Mouse (Mus musculus): Measurements from ENCODE around the gene Rere. TPM values are rescaled to one million over a fixed set of nuclear protein-coding genes. Genes with fewer than 3 reads are reported as not detected.

Gene Rere
- polyA plus RNA-seq, 2 experiments, result 4.8 to 5.1 TPM

- ATAC-seq (ENCODE audit: insufficient read depth) (no peak), DNase-seq (ENCODE audit: low read depth in 3 of 3, low spot score in 3 of 3) (no peak)
- Histone ChIP-seq H3K4me3 (ENCODE audit: insufficient read depth in 1 of 2, low read depth in 2 of 2, low read length in 2 of 2) (no peak overlapping the region), H3K36me3 (replicated peaks; ENCODE audit: control insufficient read depth, insufficient read depth, low read depth) (no peaks in the 10 kb centered on the region; the same call in 1 of the 2 replicates), H3K27ac (no peak overlapping the region), H3K9me3 (ENCODE audit: control insufficient read depth, low read length) (no peaks in the 10 kb centered on the region), H3K4me1 (replicated peaks; ENCODE audit: control insufficient read depth in 2 of 2, insufficient read depth in 2 of 2, low read length in 1 of 2) (0 out of 4 replicates have a peak, but pooled peaks cover 0 to 2% of the 10 kb centered on the region in 2 experiments), H3K27me3 (ENCODE audit: control insufficient read depth, insufficient read depth, low read length) (no peaks in the 10 kb centered on the region), H3K4me2 (ENCODE audit: low read depth) (no peak overlapping the region), H3K9ac (replicated peaks) (no peak overlapping the region)
- TF ChIP-seq EP300 (IDR thresholded peaks at IDR 0.05; ENCODE audit: low read depth) (no peak), CTCF (IDR thresholded peaks at IDR 0.05; ENCODE audit: low read depth) (no peak)
- WGBS (ENCODE audit: insufficient replicate concordance), result 86% methylated on average over 13 of the region's 13 CpGs
Observed at GRCm38 (mm10) chr4:150622641-150623040, 341.2 kb downstream of the Rere start.

GRCm38 (mm10) chr4:150624214-150624823 is 342.9 kb downstream of the Rere start:
- no peak overlapping the region for H3K4me3 ChIP-seq (ENCODE audit: insufficient read depth in 1 of 2, low read depth in 2 of 2, low read length in 2 of 2)
- H3K4me1 ChIP-seq (replicated peaks; ENCODE audit: control insufficient read depth in 2 of 2, insufficient read depth in 2 of 2, low read length in 1 of 2), result 0 out of 4 replicates have a peak, but pooled peaks cover 0 to 2% of the 10 kb centered on the region in 2 experiments
- no peak for TF ChIP-seq CTCF (IDR thresholded peaks at IDR 0.05; ENCODE audit: low read depth)
- DNase-seq (ENCODE audit: low read depth in 3 of 3, low spot score in 3 of 3) (no peak), ATAC-seq (ENCODE audit: insufficient read depth) (no peak)
- no peaks in the 10 kb centered on the region for H3K27me3 ChIP-seq (ENCODE audit: control insufficient read depth, insufficient read depth, low read length)
- H3K27ac ChIP-seq, result no peak overlapping the region
- no peak overlapping the region for H3K4me2 ChIP-seq (ENCODE audit: low read depth)
- H3K9me3 ChIP-seq (ENCODE audit: control insufficient read depth, low read length), result no peaks in the 10 kb centered on the region
- no peaks in the 10 kb centered on the region; the same call in 1 of the 2 replicates for H3K36me3 ChIP-seq (replicated peaks; ENCODE audit: control insufficient read depth, insufficient read depth, low read depth)
- 61% methylated on average over 11 of the region's 11 CpGs for WGBS (ENCODE audit: insufficient replicate concordance)
- H3K9ac ChIP-seq (replicated peaks), result no peak overlapping the region

- Histone ChIP-seq H3K4me1 (replicated peaks; ENCODE audit: control insufficient read depth in 2 of 2, insufficient read depth in 2 of 2, low read length in 1 of 2) (0 out of 4 replicates have a peak, but pooled peaks cover 0 to 2% of the 10 kb centered on the region in 2 experiments), H3K9ac (replicated peaks) (no peak overlapping the region), H3K36me3 (replicated peaks; ENCODE audit: control insufficient read depth, insufficient read depth, low read depth) (no peaks in the 10 kb centered on the region; the same call in 1 of the 2 replicates), H3K27me3 (ENCODE audit: control insufficient read depth, insufficient read depth, low read length) (no peaks in the 10 kb centered on the region), H3K4me2 (ENCODE audit: low read depth) (no peak overlapping the region), H3K9me3 (ENCODE audit: control insufficient read depth, low read length) (no peaks in the 10 kb centered on the region), H3K4me3 (ENCODE audit: insufficient read depth in 1 of 2, low read depth in 2 of 2, low read length in 2 of 2) (no peak overlapping the region), H3K27ac (no peak overlapping the region)
- DNase-seq (ENCODE audit: low read depth in 3 of 3, low spot score in 3 of 3) (no peak), ATAC-seq (ENCODE audit: insufficient read depth) (no peak)
- WGBS (ENCODE audit: insufficient replicate concordance), result 56% methylated on average over 4 of the region's 4 CpGs
- TF ChIP-seq EP300 (IDR thresholded peaks at IDR 0.05; ENCODE audit: low read depth), result no peak
- TF ChIP-seq CTCF (IDR thresholded peaks at IDR 0.05; ENCODE audit: low read depth), result no peak
Observed at GRCm38 (mm10) chr4:150624933-150625332, 343.5 kb downstream of the Rere start.

GRCm38 (mm10) chr4:150625425-150625824 is 344.0 kb downstream of the Rere start:
- Histone ChIP-seq H3K9me3 (ENCODE audit: control insufficient read depth, low read length) (no peaks in the 10 kb centered on the region), H3K4me3 (ENCODE audit: insufficient read depth in 1 of 2, low read depth in 2 of 2, low read length in 2 of 2) (no peak overlapping the region), H3K4me2 (ENCODE audit: low read depth) (no peak overlapping the region), H3K27me3 (ENCODE audit: control insufficient read depth, insufficient read depth, low read length) (no peaks in the 10 kb centered on the region), H3K9ac (replicated peaks) (no peak overlapping the region), H3K27ac (no peak overlapping the region), H3K4me1 (replicated peaks; ENCODE audit: control insufficient read depth in 2 of 2, insufficient read depth in 2 of 2, low read length in 1 of 2) (0 out of 4 replicates have a peak, but pooled peaks cover 0 to 2% of the 10 kb centered on the region in 2 experiments), H3K36me3 (replicated peaks; ENCODE audit: control insufficient read depth, insufficient read depth, low read depth) (no peaks in the 10 kb centered on the region; the same call in 1 of the 2 replicates)
- WGBS (ENCODE audit: insufficient replicate concordance), result 30% methylated on average over 1 of the region's 1 CpGs
- peak; percentile 91 for TF ChIP-seq CTCF (IDR thresholded peaks at IDR 0.05; ENCODE audit: low read depth)
- TF ChIP-seq EP300 (IDR thresholded peaks at IDR 0.05; ENCODE audit: low read depth), result no peak
- ATAC-seq (ENCODE audit: insufficient read depth) (peak; percentile 57; the same call in 1 of the 2 replicates), DNase-seq (ENCODE audit: low read depth in 3 of 3, low spot score in 3 of 3) (peak; percentile 34 to 43 (median 35))

GRCm38 (mm10) chr4:150625951-150626732 is 344.7 kb downstream of the Rere start:
- Histone ChIP-seq H3K9me3 (ENCODE audit: control insufficient read depth, low read length) (no peaks in the 10 kb centered on the region), H3K9ac (replicated peaks) (no peak overlapping the region), H3K36me3 (replicated peaks; ENCODE audit: control insufficient read depth, insufficient read depth, low read depth) (no peaks in the 10 kb centered on the region; the same call in 1 of the 2 replicates), H3K4me1 (replicated peaks; ENCODE audit: control insufficient read depth in 2 of 2, insufficient read depth in 2 of 2, low read length in 1 of 2) (0 out of 4 replicates have a peak, but pooled peaks cover 0 to 2% of the 10 kb centered on the region in 2 experiments), H3K27ac (no peak overlapping the region), H3K4me3 (ENCODE audit: insufficient read depth in 1 of 2, low read depth in 2 of 2, low read length in 2 of 2) (no peak overlapping the region), H3K27me3 (ENCODE audit: control insufficient read depth, insufficient read depth, low read length) (no peaks in the 10 kb centered on the region), H3K4me2 (ENCODE audit: low read depth) (no peak overlapping the region)
- DNase-seq (ENCODE audit: low read depth in 3 of 3, low spot score in 3 of 3) (peak; percentile 13 to 30 (median 14)), ATAC-seq (ENCODE audit: insufficient read depth) (0 out of 2 replicates have a peak, but pooled peaks have one; percentile 22)
- peak; percentile 96 for TF ChIP-seq CTCF (IDR thresholded peaks at IDR 0.05; ENCODE audit: low read depth)
- TF ChIP-seq EP300 (IDR thresholded peaks at IDR 0.05; ENCODE audit: low read depth), result no peak
- WGBS (ENCODE audit: insufficient replicate concordance), result 34% methylated on average over 6 of the region's 6 CpGs

All from liver, embryonic 14.5 days (tissue).